Mouse (Mus musculus): ENCODE data around the gene Tyk2.

- no peak for TF ChIP-seq CTCF (IDR thresholded peaks at IDR 0.05; ENCODE audit: borderline replicate concordance, control insufficient read depth, extremely low read depth, insufficient read depth, low read length, poor library complexity)
- no peak for TF ChIP-seq POLR2A (IDR thresholded peaks at IDR 0.05; ENCODE audit: control insufficient read depth, extremely low read depth, insufficient read depth, low read length, poor library complexity)
These were observed 39.9 kb downstream of the Tyk2 start for GRCm38 (mm10) chr9:21090972-21091706.
